Mouse (Mus musculus): ENCODE data around the gene Islr.
A peak's percentile ranks its signal among the peaks of the same experiment; 100 is the strongest.

The Islr gene

GRCm38 (mm10) chr9:58196610-58197567, 7.2 kb downstream of the Islr start:
- no peak for DNase-seq (ENCODE audit: low spot score)

DNA sequence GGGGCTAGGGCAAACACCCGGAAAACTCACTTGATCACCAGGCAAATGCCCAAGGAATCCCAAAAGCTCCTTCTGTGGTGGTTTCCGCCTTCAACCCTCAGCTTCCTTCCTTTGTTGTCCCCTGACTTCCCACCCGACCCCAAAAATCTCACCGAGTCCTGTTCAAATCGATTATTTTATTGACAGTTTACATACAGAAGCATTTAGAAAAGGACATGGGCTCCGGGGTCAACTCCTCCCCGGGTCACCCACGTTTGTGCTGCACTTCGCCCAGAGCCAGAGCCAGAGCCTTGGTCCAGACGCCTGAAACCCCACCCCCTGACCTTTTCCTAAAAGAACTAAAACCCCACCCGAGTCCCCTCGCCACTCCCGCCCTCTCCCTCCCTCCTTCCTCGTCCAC, 8.0 kb downstream of the Islr start:
- no peak for DNase-seq (ENCODE audit: low spot score)

DNA sequence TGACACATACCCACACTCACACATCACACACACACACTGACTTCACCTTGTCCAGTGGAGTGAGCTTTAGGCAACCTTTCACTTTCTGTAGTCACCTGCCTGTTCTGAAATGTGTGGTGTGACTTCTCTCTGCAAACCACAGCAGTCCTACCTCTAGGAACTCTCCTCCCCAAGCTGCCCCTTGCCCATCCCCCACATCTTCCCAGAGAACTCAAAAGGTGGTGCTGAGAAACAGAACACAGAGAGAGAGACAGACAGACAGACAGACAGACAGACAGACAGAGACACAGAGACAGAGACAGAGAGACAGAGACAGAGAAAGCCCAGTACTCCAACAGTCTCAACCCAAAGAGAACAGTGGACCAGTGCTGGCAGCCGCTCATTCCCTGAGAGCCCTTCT, 8.4 kb downstream of the Islr start:
- DNase-seq (ENCODE audit: low spot score), result no peak

DNA sequence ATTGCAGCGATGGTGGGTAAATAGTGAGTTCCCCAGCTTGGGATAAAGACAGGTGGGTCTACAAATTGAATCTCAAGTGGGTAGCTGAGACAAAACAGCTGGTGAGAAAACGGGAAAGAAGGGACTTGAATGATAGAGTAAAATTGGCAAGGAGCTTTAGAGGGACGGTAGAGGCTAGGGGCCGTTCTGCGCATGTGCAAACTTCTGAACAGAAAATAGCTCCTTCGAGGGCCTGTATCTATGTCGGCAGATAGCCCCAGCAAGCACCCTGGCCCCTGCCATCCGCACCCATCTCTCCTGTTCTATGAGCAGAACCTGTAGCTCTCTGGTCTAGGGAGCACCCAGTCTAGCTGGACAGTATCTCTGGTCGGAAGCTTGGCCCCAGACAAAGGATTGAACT, 9.9 kb downstream of the Islr start:
- DNase-seq (ENCODE audit: low spot score), result no peak

DNA sequence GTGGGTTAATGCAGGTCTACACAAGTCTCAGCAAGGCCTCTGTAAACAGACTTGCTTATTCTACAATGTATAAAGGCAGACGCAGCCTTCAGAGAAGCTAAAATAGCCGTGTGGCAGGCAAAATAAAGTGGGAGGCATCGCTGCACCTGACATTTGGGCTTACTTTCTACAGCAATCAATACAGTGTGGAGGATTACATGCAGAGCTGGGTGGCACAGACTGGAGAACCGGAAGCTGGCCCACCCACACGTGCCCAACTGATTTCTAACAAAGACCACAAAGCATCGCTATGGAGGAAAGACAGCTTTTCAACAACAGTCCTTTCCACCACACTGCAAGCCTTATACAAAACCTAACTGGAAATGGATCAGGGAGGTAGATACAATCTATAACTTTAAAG, 19.6 kb downstream of the Islr start:
- DNase-seq (ENCODE audit: low spot score), result no peak

DNA sequence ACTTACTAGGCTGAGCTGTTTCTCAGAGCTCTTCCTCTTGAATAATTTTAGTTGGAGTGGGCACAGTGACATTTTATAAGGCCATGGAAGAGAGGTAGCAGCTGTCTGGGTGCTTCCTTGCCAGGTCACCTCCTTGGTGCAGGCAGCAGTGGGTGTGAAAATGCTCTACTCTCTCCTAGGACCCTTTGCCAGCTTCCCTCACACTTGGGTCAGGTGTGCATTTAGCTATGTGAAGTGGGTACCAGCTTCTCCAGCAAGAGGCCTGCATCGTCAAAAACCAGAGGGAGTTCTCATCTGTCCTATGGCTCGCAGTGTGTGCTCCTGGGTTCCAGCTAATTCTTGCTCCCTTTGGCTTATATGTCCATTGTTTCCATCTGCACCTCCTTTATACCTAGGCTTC, 24.7 kb downstream of the Islr start:
- DNase-seq (ENCODE audit: low spot score), result no peak

- no peak for DNase-seq (ENCODE audit: low spot score)
These were observed 26.9 kb downstream of the Islr start for GRCm38 (mm10) chr9:58177165-58177564.

DNA sequence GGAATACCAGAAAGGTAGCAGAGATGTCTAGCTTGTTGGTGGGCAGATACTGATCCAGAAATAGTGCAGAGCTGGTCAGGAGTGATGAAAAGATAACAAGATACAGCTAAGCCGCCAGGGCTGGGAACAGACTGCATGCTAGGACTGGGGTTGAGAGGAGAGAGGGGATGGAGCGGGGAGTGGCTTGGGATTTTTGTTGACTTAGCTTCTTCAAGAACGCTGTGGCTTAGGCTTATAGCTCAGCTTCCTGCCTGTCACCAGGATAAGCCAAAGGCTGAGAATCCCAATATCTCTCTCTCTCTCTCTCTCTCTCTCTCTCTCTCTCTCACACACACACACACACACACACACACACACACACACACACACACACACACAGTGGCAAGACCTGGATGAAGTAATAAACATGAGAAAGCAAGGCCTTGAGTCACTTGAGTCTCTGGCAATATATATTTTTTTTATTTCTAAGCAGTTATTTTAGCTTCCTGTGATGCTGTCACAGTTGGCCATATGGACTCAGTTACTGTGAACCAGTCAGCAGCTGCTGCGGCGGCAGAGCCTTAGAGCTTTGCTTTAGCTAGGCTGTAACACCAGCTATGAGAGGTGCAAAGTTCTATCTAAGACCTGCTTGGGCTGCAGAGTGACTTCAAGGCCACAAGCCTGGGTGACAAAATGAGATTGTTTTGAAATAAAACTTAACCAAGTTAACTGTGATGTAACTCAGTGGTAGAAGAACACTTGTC, 28.2 kb downstream of the Islr start:
- DNase-seq (ENCODE audit: low spot score), result no peak

GRCm38 (mm10) chr9:58174818-58175251, 29.3 kb downstream of the Islr start:
- DNase-seq (ENCODE audit: low spot score), result no peak

- no peak for DNase-seq (ENCODE audit: low spot score)
These were observed 31.2 kb downstream of the Islr start for GRCm38 (mm10) chr9:58172863-58173262.

- no peak for DNase-seq (ENCODE audit: low spot score)
These were observed 34.7 kb downstream of the Islr start for GRCm38 (mm10) chr9:58169426-58169825.

GRCm38 (mm10) chr9:58168880-58169279, 35.2 kb downstream of the Islr start:
- no peak for DNase-seq (ENCODE audit: low spot score)

DNA sequence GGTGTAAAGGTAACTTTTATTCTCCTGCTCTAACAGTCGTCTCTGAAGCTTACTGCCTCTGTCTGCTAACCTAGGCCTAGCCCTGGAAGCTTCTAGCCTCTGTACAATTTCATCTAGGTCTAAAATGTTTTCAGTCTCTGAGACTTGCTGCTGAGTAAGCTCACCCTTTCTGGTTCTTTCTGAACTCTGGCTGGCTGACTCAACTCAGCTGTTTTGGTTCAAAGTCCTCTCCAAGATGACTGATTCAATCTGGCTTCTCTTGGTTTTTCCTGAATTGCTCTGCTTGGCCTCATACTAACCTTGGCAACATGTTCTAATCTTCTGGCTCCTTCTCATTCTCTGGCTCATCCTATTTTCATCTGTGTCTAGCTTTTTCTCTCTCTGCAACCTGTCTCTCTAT, 38.3 kb downstream of the Islr start:
- DNase-seq (ENCODE audit: low spot score), result no peak

DNA sequence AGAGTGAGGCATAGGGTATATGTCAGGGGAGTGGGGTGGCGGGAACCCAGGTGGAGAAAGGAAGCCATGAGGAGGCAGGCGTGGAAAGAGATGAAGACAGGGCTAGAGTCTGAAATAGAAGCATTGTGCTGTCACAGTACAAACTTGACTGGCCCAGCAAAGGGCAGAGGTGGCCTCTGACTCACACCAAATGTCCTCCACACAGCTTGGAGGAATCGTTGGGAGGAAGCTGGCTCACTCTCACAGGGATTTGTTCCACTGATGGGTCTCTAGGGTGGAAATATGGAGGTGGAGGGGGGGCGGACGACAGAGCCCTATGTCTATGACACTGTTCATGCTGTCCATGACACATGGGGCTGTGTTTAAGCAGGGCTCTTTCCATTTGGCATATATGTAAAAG, 41.0 kb downstream of the Islr start:
- no peak for DNase-seq (ENCODE audit: low spot score)

DNA sequence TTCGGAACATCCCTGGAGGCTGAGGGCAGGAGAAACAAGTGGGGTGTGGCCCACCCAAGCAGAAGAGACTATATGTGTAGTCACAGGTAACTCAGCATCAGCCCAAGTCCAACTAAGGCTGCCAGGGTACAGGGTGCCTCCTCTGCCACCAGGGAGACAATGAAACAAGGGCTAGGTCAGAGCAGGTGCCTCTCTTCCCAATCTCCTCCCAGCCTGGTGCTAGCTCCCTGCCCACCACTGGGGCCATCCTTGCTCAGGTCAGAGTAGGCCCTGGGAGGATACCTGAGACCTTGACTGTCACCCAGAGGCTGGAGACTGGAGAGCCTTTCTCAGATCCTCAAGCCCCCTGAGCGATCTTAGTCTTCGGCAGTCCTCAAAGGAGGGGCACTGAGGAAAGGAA, 41.9 kb downstream of the Islr start:
- DNase-seq (ENCODE audit: low spot score), result no peak

DNA sequence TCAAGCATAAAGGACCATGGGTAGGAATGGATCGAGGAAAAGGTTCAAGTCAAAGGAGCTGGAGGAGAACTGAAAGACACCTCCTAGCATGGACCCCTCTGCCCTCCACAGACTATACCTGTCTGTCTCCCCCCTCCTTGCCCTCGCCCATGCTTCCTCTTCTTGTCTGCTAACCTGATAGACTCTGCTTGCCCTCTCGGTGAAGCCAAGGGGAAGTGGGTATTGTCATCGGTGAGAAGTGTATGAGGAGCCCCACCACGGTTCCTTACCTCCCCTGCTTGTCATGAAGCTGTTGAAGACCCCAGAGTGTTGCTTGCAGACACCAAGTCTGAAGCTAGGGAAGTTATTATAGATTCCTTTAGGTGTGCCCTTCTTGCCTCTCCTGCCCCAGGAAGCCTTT, 43.8 kb downstream of the Islr start:
- no peak for DNase-seq (ENCODE audit: low spot score)

- DNase-seq (ENCODE audit: low spot score), result no peak
These were observed 44.3 kb downstream of the Islr start for GRCm38 (mm10) chr9:58159855-58160254.

GRCm38 (mm10) chr9:58158541-58159311, 45.4 kb downstream of the Islr start:
- peak; percentile 46 for DNase-seq (ENCODE audit: low spot score)

DNA sequence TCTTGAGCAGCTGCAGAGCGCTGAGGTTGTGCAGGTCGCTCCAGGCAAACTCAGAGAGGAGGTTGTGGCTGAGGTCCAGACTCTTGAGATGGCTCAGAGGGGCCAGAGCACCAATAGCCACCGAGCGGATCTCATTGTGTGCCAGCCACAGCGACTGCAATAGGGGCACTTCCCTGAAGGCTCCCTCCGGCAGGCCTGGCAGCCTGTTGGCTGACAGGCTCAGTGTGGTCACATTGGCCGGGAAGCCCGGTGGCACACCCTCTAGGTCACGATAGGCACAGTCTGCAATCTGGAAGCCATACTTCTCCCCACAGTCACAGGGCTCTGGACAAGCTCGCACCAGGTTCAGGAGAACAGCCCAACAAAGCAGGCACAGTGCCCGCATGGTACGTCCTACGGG, 46.3 kb downstream of the Islr start:
- DNase-seq (ENCODE audit: low spot score), result no peak

DNA sequence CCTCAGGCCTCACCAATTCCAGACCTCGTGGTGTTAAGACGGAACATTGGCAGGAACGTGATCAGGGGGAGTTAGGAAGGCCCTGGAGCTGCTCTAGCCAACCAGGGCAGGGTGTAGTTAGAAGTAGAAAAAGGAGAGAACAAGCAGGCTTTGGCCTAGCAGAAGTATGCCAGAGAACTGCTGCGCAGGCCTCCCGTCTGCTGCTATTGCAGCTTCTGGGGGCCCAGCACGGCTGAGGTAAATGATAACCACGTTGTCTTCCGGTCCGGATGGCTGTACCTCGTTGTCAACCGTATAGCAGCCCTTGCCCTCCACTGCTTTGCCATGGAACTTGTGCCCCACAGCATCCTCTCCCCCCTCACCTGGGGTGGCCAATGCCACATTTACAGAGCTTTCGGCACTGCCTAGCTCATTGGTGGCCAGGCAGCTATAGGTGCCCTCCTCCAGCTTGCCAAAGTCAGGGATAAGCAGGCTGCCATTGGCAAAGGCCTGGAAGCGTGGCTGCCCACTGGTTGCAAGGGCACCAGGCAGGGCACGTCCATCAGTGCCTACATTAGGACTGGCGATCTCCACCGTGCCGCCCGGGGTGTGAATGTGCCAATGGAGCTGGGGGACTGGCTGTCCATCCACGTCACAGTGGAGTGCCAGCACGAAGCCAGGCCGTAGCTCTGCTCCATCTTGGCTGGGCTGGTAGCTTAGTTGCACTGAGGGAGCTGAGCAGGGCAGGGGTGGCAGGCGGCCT, 47.1 kb downstream of the Islr start:
- no peak for DNase-seq (ENCODE audit: low spot score)

DNA sequence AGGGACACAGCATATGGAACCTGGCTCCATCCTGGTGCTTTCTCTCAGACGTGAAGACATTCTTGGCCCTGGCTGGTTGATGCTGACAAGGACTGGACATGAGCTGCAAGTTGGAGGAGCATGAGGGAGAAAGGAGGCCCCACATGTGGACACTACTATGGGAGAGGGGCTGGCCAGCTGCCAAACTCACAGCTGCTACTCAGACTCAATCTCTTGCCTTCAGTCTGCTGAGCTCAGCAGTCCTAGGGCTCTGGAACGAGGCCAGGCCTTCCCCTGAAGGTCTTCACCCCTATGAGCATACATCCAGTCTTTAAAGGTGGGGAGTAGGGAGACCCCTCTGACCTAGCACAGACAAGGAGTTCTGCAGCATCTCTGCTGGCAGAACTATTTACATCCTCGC, 48.7 kb downstream of the Islr start:
- peak; percentile 55 for DNase-seq (ENCODE audit: low spot score)

DNA sequence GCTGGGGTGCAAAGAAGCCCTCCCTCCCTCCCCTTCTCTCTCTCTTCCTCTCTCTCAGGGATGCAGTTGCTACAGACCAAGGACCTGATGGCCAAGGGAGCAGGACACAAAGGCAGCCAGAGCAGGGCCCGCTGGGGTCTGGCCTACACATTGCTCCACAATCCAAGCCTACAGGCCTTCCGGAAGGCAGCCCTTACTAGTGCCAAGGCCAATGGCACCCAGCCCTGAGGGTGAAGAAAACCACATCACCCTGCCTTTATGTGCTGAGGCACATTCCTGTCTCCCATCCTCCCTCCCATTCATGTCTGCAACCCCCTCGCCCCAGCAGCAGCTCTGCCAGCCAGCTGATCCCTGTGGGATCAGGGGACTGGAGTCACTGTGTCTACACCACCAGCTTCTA, 51.0 kb downstream of the Islr start:
- DNase-seq (ENCODE audit: low spot score), result no peak
